8 mouse cellular contexts compared by ENCODE assay signal in genomic region chr8:83594167-83595049, GRCm38 (mm10). TPM values are rescaled to one million over a fixed set of nuclear protein-coding genes. Genes with fewer than 3 reads are reported as not detected.
DNase-seq lines count a peak whose midpoint lies in the region; ATAC-seq lines count a peak whose summit lies in the region.

No protein-coding gene starts in this region.

- peak; percentile 98 for DNase-seq in adipocyte (ENCODE audit: low spot score)
- DNase-seq in embryo, embryonic 10 days (ENCODE audit: low spot score) = peak; percentile 98
- peak; percentile 91 for DNase-seq in gastrocnemius, postnatal 10 days
- peak; percentile 98 for DNase-seq in left cerebral cortex, postnatal 10 days (ENCODE audit: extremely low spot score in 1 of 2, low spot score in 2 of 2)
- peak; percentile 97 for DNase-seq in right cerebral cortex, postnatal 25 days
- DNase-seq in urinary bladder, postnatal 4 days (ENCODE audit: low spot score in 2 of 2) = peak; percentile 96 to 97

- ATAC-seq in inflammation-experienced regulatory T-cells, adult 6 months = peak; percentile 93
- ATAC-seq in megakaryocyte-erythroid progenitor cell, adult 5-6 weeks (replicated peaks; ENCODE audit: low FRiP score, low TSS enrichment, poor library complexity, severe bottlenecking) = peak; percentile 93

- intact Hi-C loops in left cerebral cortex, postnatal 10 days (cut with DNase I) = no loop called here

RNA-seq across cellular contexts. Expression of gene Tecr, which starts 13.4 kb away (rescaled TPM):
- total RNA-seq in gastrocnemius, postnatal 10 days (2021) = 100 to 1,000 TPM; 422 to 448 TPM
- 100 to 1,000 TPM; 341 to 488 (median 426) TPM for polyA plus RNA-seq in inflammation-experienced regulatory T-cells, adult 6 months (2017; shearing (Covaris generic))
- total RNA-seq in left cerebral cortex, postnatal 10 days (2021) = 100 to 1,000 TPM; 642 to 649 TPM
- total RNA-seq in megakaryocyte-erythroid progenitor cell, adult 5-6 weeks (2014; fragmentation: Nextera tagmentation) = 304 and 466 TPM in 2 replicates
- 230 and 318 TPM in 2 replicates for total RNA-seq in megakaryocyte-erythroid progenitor cell, adult 5-6 weeks (2017)

RNA-seq across cellular contexts. Expression of gene Dnajb1, which starts 13.6 kb away (rescaled TPM):
- 10 to 100 TPM; 10.3 to 11.7 TPM for total RNA-seq in gastrocnemius, postnatal 10 days (2021)
- 10 to 100 TPM; 36.3 to 53.7 (median 41.0) TPM for polyA plus RNA-seq in inflammation-experienced regulatory T-cells, adult 6 months (2017; shearing (Covaris generic))
- 10 to 100 TPM; 35.9 to 36.3 TPM for total RNA-seq in left cerebral cortex, postnatal 10 days (2021)
- 49.7 and 52.6 TPM in 2 replicates for total RNA-seq in megakaryocyte-erythroid progenitor cell, adult 5-6 weeks (2014; fragmentation: Nextera tagmentation)
- total RNA-seq in megakaryocyte-erythroid progenitor cell, adult 5-6 weeks (2017) = 50.2 and 63.1 TPM in 2 replicates

RNA-seq across cellular contexts. Expression of gene Ndufb7, which starts 27.9 kb away (rescaled TPM):
- 100 to 1,000 TPM; 408 to 467 TPM for total RNA-seq in gastrocnemius, postnatal 10 days (2021)
- 100 to 1,000 TPM; 284 to 389 (median 291) TPM for polyA plus RNA-seq in inflammation-experienced regulatory T-cells, adult 6 months (2017; shearing (Covaris generic))
- 100 to 1,000 TPM; 141 to 145 TPM for total RNA-seq in left cerebral cortex, postnatal 10 days (2021)
- 199 and 204 TPM in 2 replicates for total RNA-seq in megakaryocyte-erythroid progenitor cell, adult 5-6 weeks (2014; fragmentation: Nextera tagmentation)
- 173 and 183 TPM in 2 replicates for total RNA-seq in megakaryocyte-erythroid progenitor cell, adult 5-6 weeks (2017)

RNA-seq across cellular contexts. Expression of gene Gipc1, which starts 58.1 kb away (rescaled TPM):
- 10 to 100 TPM; 28.0 to 34.5 TPM for total RNA-seq in gastrocnemius, postnatal 10 days (2021)
- 10 to 100 TPM; 14.4 to 18.1 (median 14.7) TPM for polyA plus RNA-seq in inflammation-experienced regulatory T-cells, adult 6 months (2017; shearing (Covaris generic))
- 10 to 100 TPM; 84.0 to 86.7 TPM for total RNA-seq in left cerebral cortex, postnatal 10 days (2021)
- total RNA-seq in megakaryocyte-erythroid progenitor cell, adult 5-6 weeks (2014; fragmentation: Nextera tagmentation) = 15.6 and 31.4 TPM in 2 replicates
- 6.5 and 6.9 TPM in 2 replicates for total RNA-seq in megakaryocyte-erythroid progenitor cell, adult 5-6 weeks (2017)

RNA-seq across cellular contexts. Expression of gene Olfr370, which starts 58.8 kb away (rescaled TPM):
- not detected for total RNA-seq in gastrocnemius, postnatal 10 days (2021)
- not detected for polyA plus RNA-seq in inflammation-experienced regulatory T-cells, adult 6 months (2017; shearing (Covaris generic))
- not detected for total RNA-seq in left cerebral cortex, postnatal 10 days (2021)
- total RNA-seq in megakaryocyte-erythroid progenitor cell, adult 5-6 weeks (2014; fragmentation: Nextera tagmentation) = not detected in 2 replicates
- total RNA-seq in megakaryocyte-erythroid progenitor cell, adult 5-6 weeks (2017) = not detected in 2 replicates

Comparison
In these comparisons a context has a peak if more than half of its experiments do, and no peak if none do; other contexts are left out.
1. Peak in every context shown above with its lines: DNase-seq and ATAC-seq.